20 mouse cellular contexts compared by ENCODE assay signal in the genomic region with DNA sequence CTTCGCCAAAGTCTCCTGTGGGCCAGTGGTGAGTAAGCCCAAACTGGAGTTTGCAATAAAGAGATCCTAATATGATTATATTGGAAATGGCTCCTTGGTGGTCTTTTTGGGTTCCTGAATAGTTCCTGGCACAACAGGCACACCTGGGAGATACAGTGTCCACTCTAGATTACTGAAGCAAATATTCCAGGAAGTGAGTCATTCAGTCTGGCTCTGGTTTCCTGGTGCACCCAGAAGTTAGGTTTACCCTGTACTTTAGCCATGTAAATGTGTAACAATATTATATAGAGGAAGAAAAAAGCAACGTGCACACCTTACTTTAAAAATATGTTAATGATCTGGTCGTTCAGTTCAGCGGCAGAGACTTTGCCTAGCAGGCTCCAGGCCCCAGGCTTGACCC. TPM values are rescaled to one million over a fixed set of nuclear protein-coding genes. Genes with fewer than 3 reads are reported as not detected.
DNase-seq lines count a peak whose midpoint lies in the region; ATAC-seq and TF ChIP-seq lines count a peak whose summit lies in the region.
"Had no signal": no experiment of that assay in that cellular context is flagged by ENCODE, and none has a peak within 500 bp of the region (broad histone marks: within the 10 kb centered on the region; RNA-seq: fewer than 3 reads in every experiment).

No protein-coding gene starts in this region.

- no peak for TF ChIP-seq CTCF in intestine, postnatal 0 days (IDR thresholded peaks at IDR 0.05; ENCODE audit: low read depth)
- TF ChIP-seq CTCF in stomach, postnatal 0 days (IDR thresholded peaks at IDR 0.05; ENCODE audit: low read depth) = no peak

- H3K9me3 ChIP-seq in kidney, embryonic 15.5 days (replicated peaks) = no peaks in the 10 kb centered on the region
- H3K9me3 ChIP-seq in intestine, postnatal 0 days (ENCODE audit: control insufficient read depth) = no peaks in the 10 kb centered on the region
- H3K9me3 ChIP-seq in stomach, postnatal 0 days (ENCODE audit: control insufficient read depth, low read length) = no peaks in the 10 kb centered on the region
- H3K9me3 ChIP-seq: embryonic facial prominence, embryonic 10.5 days; forebrain, embryonic 13.5 days; G1E; heart, embryonic 10.5 days; hindbrain, embryonic 12.5 days had no signal

- peak overlapping the region; percentile 35; the same call in 1 of the 2 replicates for H3K27ac ChIP-seq in kidney, embryonic 15.5 days
- H3K27ac ChIP-seq in intestine, postnatal 0 days (ENCODE audit: low read depth, low read length) = peak overlapping the region; percentile 73
- H3K27ac ChIP-seq in stomach, postnatal 0 days (replicated peaks) = peak overlapping the region; percentile 69
- H3K27ac ChIP-seq: embryonic facial prominence, embryonic 10.5 days; forebrain, embryonic 13.5 days; heart, embryonic 10.5 days; hindbrain, embryonic 12.5 days had no signal

- no peak overlapping the region for H3K4me2 ChIP-seq in kidney, embryonic 15.5 days
- H3K4me2 ChIP-seq in intestine, postnatal 0 days (replicated peaks; ENCODE audit: low read depth) = no peak overlapping the region
- H3K4me2 ChIP-seq in stomach, postnatal 0 days (replicated peaks; ENCODE audit: low read depth) = no peak overlapping the region
- H3K4me2 ChIP-seq: forebrain, embryonic 13.5 days; hindbrain, embryonic 12.5 days had no signal

- 67% methylated on average over 4 of the region's 4 CpGs for WGBS in kidney, embryonic 15.5 days
- WGBS in intestine, postnatal 0 days = 45% methylated on average over 4 of the region's 4 CpGs
- 57% methylated on average over 4 of the region's 4 CpGs for WGBS in stomach, postnatal 0 days

- no peak for TF ChIP-seq EP300 in stomach, postnatal 0 days (optimal IDR thresholded peaks at IDR 0.05)

- H3K4me3 ChIP-seq in kidney, embryonic 15.5 days (replicated peaks) = no peak overlapping the region
- H3K4me3 ChIP-seq in intestine, postnatal 0 days (ENCODE audit: low read depth, low read length) = no peak overlapping the region
- no peak overlapping the region for H3K4me3 ChIP-seq in stomach, postnatal 0 days (ENCODE audit: low read depth, low read length)
- H3K4me3 ChIP-seq: embryonic facial prominence, embryonic 10.5 days; forebrain, embryonic 13.5 days; heart, embryonic 10.5 days; hindbrain, embryonic 12.5 days had no signal

- H3K27me3 ChIP-seq in kidney, embryonic 15.5 days = no peaks in the 10 kb centered on the region
- no peaks in the 10 kb centered on the region for H3K27me3 ChIP-seq in intestine, postnatal 0 days (replicated peaks; ENCODE audit: control insufficient read depth, insufficient read depth, low read length)
- no peaks in the 10 kb centered on the region for H3K27me3 ChIP-seq in stomach, postnatal 0 days (ENCODE audit: control insufficient read depth, insufficient read depth, low read length)
- H3K27me3 ChIP-seq: forebrain, embryonic 13.5 days; hindbrain, embryonic 12.5 days had no signal

- no peak overlapping the region for H3K9ac ChIP-seq in kidney, embryonic 15.5 days
- H3K9ac ChIP-seq in intestine, postnatal 0 days (ENCODE audit: low read depth, low read length) = no peak overlapping the region
- H3K9ac ChIP-seq in stomach, postnatal 0 days (ENCODE audit: low read length) = no peak overlapping the region
- H3K9ac ChIP-seq: forebrain, embryonic 13.5 days; forebrain, postnatal 0 days; hindbrain, embryonic 12.5 days had no signal

- DNase-seq in kidney, postnatal 36 days = no peak
- peak; percentile 47 for DNase-seq in A20 (ENCODE audit: low read depth, low spot score)
- DNase-seq in stomach, postnatal 0 days (ENCODE audit: low spot score) = peak; percentile 27
- no peak for DNase-seq in gastrocnemius, adult 8-10 months (ENCODE audit: low spot score in 2 of 2)
- DNase-seq in layer of hippocampus, postnatal 25 days (ENCODE audit: extremely low spot score in 1 of 2, low spot score in 1 of 2) = no peak
- DNase-seq: adrenal gland, adult 8-10 months; adrenal gland, postnatal 36 days; cerebellum, adult 2 months; cerebellum, postnatal 10 days; forebrain, postnatal 0 days; gastrocnemius, postnatal 25 days; heart, postnatal 10 days; heart, postnatal 4 days had no signal

- H3K36me3 ChIP-seq in kidney, embryonic 15.5 days = no peaks in the 10 kb centered on the region
- no peaks in the 10 kb centered on the region for H3K36me3 ChIP-seq in intestine, postnatal 0 days (ENCODE audit: control insufficient read depth, insufficient read depth)
- H3K36me3 ChIP-seq in stomach, postnatal 0 days (ENCODE audit: control insufficient read depth, insufficient read depth, low read length) = no peaks in the 10 kb centered on the region
- H3K36me3 ChIP-seq: embryonic facial prominence, embryonic 10.5 days; G1E; heart, embryonic 10.5 days; hindbrain, embryonic 12.5 days had no signal

- ATAC-seq in kidney, embryonic 15.5 days (replicated peaks; ENCODE audit: low FRiP score) = no peak
- ATAC-seq in intestine, postnatal 0 days = peak; percentile 65
- ATAC-seq in stomach, postnatal 0 days (ENCODE audit: low FRiP score, low TSS enrichment) = peak; percentile 84
- ATAC-seq: forebrain, embryonic 13.5 days; forebrain, postnatal 0 days had no signal

- no peaks in the 10 kb centered on the region for H3K4me1 ChIP-seq in kidney, embryonic 15.5 days
- no peaks in the 10 kb centered on the region; the same call in 1 of the 2 replicates for H3K4me1 ChIP-seq in intestine, postnatal 0 days (replicated peaks; ENCODE audit: control insufficient read depth, insufficient read depth, low read length)
- no peaks in the 10 kb centered on the region for H3K4me1 ChIP-seq in stomach, postnatal 0 days (replicated peaks; ENCODE audit: control insufficient read depth, insufficient read depth)
- H3K4me1 ChIP-seq: embryonic facial prominence, embryonic 10.5 days; forebrain, embryonic 13.5 days; heart, embryonic 10.5 days had no signal

RNA-seq across cellular contexts. Expression of a gene that starts 25.9 kb away (rescaled TPM):
- 5.9 and 6.0 TPM in 2 replicates for polyA plus RNA-seq in kidney, embryonic 15.5 days (2015; fragmentation: Nextera tagmentation; extraction: Ambion mirVana)
- 59.1 and 64.0 TPM in 2 replicates for polyA plus RNA-seq in intestine, postnatal 0 days (2015; fragmentation: Nextera tagmentation; extraction: Ambion mirVana)
- polyA plus RNA-seq in stomach, postnatal 0 days (2015; fragmentation: Nextera tagmentation; extraction: Ambion mirVana) = 13.7 and 13.8 TPM in 2 replicates
- 1 to 10 TPM; 3.8 to 6.7 (median 4.3) TPM for total RNA-seq in gastrocnemius, adult 8-10 months (2022)
- 10 to 100 TPM; 24.7 to 28.0 TPM for total RNA-seq in layer of hippocampus, postnatal 25 days (2021)

Comparison
In these comparisons a context has a peak if more than half of its experiments do, and no peak if none do; other contexts are left out.
1. DNase-seq: peak in A20 (single experiment) and stomach, postnatal 0 days (single experiment); none in kidney, postnatal 36 days (0 of 2), gastrocnemius, adult 8-10 months (0 of 2) and layer of hippocampus, postnatal 25 days (0 of 2).
2. Peak in every context shown above with its lines, with median percentiles within 50 percentile points of each other: H3K27ac ChIP-seq.